Mouse (Mus musculus) liver, postnatal 0 days (tissue): ENCODE results near the gene Tgfbr1. TPM values are rescaled to one million over a fixed set of nuclear protein-coding genes. Genes with fewer than 3 reads are reported as not detected.

Experiments
- ATAC-seq: fragments of 200-750 bp; cut with Nextera tagmentation; 2 replicates; pipeline ENCODE4 v1.8.0; 2017; ENCODE audit warnings: mild to moderate bottlenecking, moderate library complexity
- DNase-seq: peaks from one replicate; pipeline ENCODE4 v3.0.0-alpha.2; 2016
- H3K27ac ChIP-seq: fragments of 300-500 bp; sonication (generic); 2 replicates; pipeline ENCODE4 v1.5.1; 2014; ENCODE audit warnings: antibody characterized with exemption, moderate library complexity, mild to moderate bottlenecking, low read depth
- H3K27me3 ChIP-seq: fragments of 300-500 bp; sonication (generic); 2 replicates; pipeline ENCODE4 v1.6.1; 2014; ENCODE audit warnings: low read length, control low read depth, mixed read lengths; ENCODE audit not compliant: insufficient read depth
- H3K36me3 ChIP-seq: fragments of 300-500 bp; sonication (generic); replicated peaks from 2 replicates; pipeline ENCODE4 v1.6.1; 2014; ENCODE audit warnings: mild to moderate bottlenecking, control low read depth, low read length, moderate library complexity, mixed read lengths; ENCODE audit not compliant: insufficient read depth
- H3K4me1 ChIP-seq: fragments of 300-500 bp; sonication (generic); 2 replicates; pipeline ENCODE4 v1.6.1; 2014; ENCODE audit warnings: antibody characterized with exemption, mild to moderate bottlenecking, control low read depth; ENCODE audit not compliant: insufficient read depth
- H3K4me2 ChIP-seq: fragments of 300-500 bp; sonication (generic); 2 replicates; pipeline ENCODE4 v1.6.1; 2014; ENCODE audit warnings: low read depth, mild to moderate bottlenecking, low read length, moderate library complexity, mixed read lengths
- H3K4me3 ChIP-seq: fragments of 300-500 bp; sonication (generic); 2 replicates; pipeline ENCODE4 v1.5.1; 2014; ENCODE audit warnings: low read depth, low read length
- H3K9ac ChIP-seq: fragments of 300-500 bp; sonication (generic); replicated peaks from 2 replicates; pipeline ENCODE4 v1.6.1; 2014; ENCODE audit warnings: mild to moderate bottlenecking, moderate library complexity
- H3K9me3 ChIP-seq: fragments of 300-500 bp; sonication (generic); 2 replicates; pipeline ENCODE4 v1.6.1; 2016; ENCODE audit warnings: mild to moderate bottlenecking, control low read depth, low read length, mixed read lengths
- CTCF ChIP-seq: sonication (generic); IDR thresholded peaks from 2 replicates; pipeline ENCODE4 v1.5.1; 2016; ENCODE audit warnings: antibody characterized with exemption, low read depth
- EP300 ChIP-seq: IDR thresholded peaks from 2 replicates; pipeline ENCODE4 v1.6.1; 2016; ENCODE audit warnings: antibody characterized with exemption, low read depth, mild to moderate bottlenecking
- WGBS: fragments of 180-500 bp; shearing (Covaris S2); extraction: QIAGEN DNeasy Blood & Tissue Kit; methylation state at CpG from one replicate; pipeline ENCODE4 v1.1.7; 2014; ENCODE audit not compliant: insufficient replicate concordance; 5-methylcytosine and 5-hydroxymethylcytosine counted together
- polyA plus RNA-seq: library from polyadenylated mRNA; unstranded; fragments of >200 nt; fragmentation: Nextera tagmentation; extraction: Ambion mirVana; gene quantifications from 2 replicates; pipeline ENCODE4 v1.2.1, GENCODE M21; 2015

Tgfbr1 gene
- polyA plus RNA-seq, 1 experiment from 2014 or later = 5.2 TPM

DNA sequence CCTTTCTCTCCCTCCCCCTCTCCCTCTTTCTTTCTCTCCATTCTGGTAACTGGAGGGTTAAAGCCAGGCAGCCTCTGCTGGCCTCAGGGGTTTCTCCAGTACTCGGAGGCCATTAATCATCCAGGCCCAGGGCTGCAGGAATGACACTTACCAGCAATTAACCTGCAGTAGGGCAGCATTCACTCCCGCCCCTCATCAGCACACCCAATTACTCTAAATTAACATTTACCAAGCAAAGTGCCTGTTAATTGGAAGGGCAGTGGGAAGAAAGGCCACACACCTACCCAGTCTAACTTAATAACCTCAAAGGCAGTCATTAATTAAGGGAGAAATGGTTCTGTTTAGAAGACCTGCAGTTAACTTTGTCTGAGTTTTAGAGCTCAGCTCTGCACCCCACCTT lies 71.4 kb downstream of the Tgfbr1 start:
- no peak for TF ChIP-seq EP300
- TF ChIP-seq CTCF = no peak
- no peak for DNase-seq
- no peak for ATAC-seq
- 47% methylated on average over 2 of the region's 2 CpGs for WGBS
- no peaks in the 10 kb centered on the region for H3K36me3 ChIP-seq
- no peak overlapping the region for H3K27ac ChIP-seq
- H3K27me3 ChIP-seq = no peaks in the 10 kb centered on the region
- no peak overlapping the region for H3K9ac ChIP-seq
- no peaks in the 10 kb centered on the region for H3K4me1 ChIP-seq
- no peaks in the 10 kb centered on the region for H3K9me3 ChIP-seq
- H3K4me3 ChIP-seq = no peak overlapping the region
- no peak overlapping the region for H3K4me2 ChIP-seq

DNA sequence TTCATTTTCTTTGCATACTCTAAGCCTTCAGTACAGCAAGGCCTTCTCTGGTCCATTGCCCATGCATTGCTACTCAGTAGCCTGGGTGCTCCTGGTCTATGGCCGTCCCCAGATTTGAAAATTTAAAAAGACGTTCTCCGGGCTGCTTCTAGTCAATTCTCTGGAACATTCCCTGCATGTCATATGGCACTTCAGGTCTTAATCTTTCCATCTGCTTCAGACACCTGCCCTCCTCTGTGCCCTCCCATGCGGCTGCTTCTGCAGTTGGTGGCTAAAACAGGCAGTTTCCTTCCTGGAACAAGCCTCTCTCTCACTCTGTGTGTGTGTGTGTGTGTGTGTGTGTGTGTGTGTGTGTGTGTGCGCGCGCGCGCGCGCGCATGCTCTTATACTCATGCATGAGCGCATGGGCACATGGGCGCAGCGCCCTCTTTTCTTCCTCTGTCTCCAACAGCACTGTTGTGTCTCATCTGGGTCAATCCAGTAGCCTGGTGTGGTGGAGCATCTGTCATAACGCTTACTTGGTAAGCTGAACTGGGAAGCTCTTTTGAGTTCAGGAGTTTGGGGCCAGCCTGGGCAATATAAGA lies 72.3 kb downstream of the Tgfbr1 start:
- no peak for TF ChIP-seq CTCF
- TF ChIP-seq EP300 = no peak
- Histone ChIP-seq H3K36me3 (no peaks in the 10 kb centered on the region), H3K27ac (no peak overlapping the region), H3K27me3 (no peaks in the 10 kb centered on the region), H3K4me1 (no peaks in the 10 kb centered on the region), H3K4me2 (no peak overlapping the region), H3K4me3 (no peak overlapping the region), H3K9me3 (no peaks in the 10 kb centered on the region), H3K9ac (no peak overlapping the region)
- ATAC-seq (no peak), DNase-seq (no peak)
- 75% methylated on average over 16 of the region's 16 CpGs for WGBS

DNA sequence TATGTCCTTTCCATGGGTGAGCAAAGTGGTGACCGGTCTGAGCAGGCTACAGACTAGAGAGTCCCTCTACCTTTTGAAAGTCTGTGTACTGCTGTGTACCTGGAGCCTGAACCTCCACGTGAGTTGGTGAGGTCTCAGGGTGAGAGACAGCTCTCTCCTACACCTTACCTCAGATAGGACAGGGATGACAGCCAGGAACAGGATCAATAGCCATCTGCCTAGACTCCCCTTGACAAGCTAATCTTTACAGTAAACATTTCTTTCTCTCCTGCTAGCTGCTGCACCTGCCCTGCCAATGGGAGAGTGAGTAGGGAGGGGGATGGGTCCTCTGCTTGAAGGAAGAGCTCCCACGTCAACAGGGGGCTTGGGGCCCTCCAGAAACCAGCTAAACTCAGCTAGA lies 74.6 kb downstream of the Tgfbr1 start:
- peak; percentile 53 for ATAC-seq
- 47% methylated on average over 3 of the region's 3 CpGs for WGBS

DNA sequence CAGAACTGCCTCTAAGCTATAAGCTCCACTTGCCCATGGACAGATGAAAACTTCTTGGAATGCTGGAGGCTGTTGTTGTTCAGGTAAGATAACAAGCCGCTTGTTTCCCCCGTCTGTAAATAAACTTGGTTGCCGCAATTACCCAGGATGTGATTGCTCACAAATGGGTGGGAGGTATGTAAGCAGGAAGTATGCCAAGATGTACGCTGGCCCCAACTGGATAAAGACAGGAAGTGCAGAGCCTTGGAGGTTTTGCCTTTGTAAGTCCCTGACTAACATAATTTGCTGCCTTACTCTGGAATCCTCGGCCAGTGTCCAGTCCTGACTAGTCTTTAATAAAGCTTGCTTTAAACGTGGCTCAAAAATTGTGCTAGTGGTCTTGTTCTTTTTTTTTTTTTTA lies 77.5 kb downstream of the Tgfbr1 start:
- H3K4me2 ChIP-seq = no peak overlapping the region
- no peak overlapping the region for H3K4me3 ChIP-seq
- H3K27me3 ChIP-seq = no peaks in the 10 kb centered on the region
- H3K9ac ChIP-seq = no peak overlapping the region
- H3K36me3 ChIP-seq = no peaks in the 10 kb centered on the region
- no peaks in the 10 kb centered on the region for H3K9me3 ChIP-seq
- peaks cover 2% of the 10 kb centered on the region; the same call in 1 of the 2 replicates for H3K4me1 ChIP-seq
- WGBS = 50% methylated on average over 6 of the region's 6 CpGs
- H3K27ac ChIP-seq = no peak overlapping the region
- ATAC-seq = no peak
- DNase-seq = no peak
- no peak for TF ChIP-seq CTCF
- TF ChIP-seq EP300 = no peak

More for the DNA sequence above, 74.6 kb downstream of the Tgfbr1 start:
- Histone ChIP-seq H3K27me3 (no peaks in the 10 kb centered on the region), H3K27ac (no peak overlapping the region), H3K9ac (no peak overlapping the region), H3K4me1 (no peaks in the 10 kb centered on the region), H3K4me3 (no peak overlapping the region), H3K36me3 (no peaks in the 10 kb centered on the region), H3K4me2 (no peak overlapping the region), H3K9me3 (no peaks in the 10 kb centered on the region)
- TF ChIP-seq EP300 = no peak
- no peak for TF ChIP-seq CTCF
- no peak for DNase-seq

DNA sequence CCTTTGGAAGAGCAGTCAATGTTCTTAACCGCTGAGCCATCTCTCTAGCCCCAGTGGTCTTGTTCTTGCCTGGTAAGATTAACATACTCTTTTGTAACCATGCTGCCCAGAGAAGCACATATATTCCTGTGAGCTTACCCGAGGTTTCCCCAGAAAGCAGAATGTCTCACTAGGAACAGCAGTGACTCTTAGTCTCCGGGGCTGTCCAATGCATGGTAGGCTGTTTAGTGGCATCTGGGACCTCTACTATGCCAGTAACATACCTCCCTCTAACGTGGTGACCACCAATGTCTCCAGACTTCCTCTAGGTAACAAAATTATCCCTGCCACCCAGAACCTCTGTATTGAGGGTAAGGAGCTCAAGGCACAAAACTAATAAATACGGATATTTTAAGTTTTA lies 78.1 kb downstream of the Tgfbr1 start:
- H3K4me3 ChIP-seq = no peak overlapping the region
- peaks cover 2% of the 10 kb centered on the region; the same call in 1 of the 2 replicates for H3K4me1 ChIP-seq
- H3K9ac ChIP-seq = no peak overlapping the region
- TF ChIP-seq EP300 (no peak), CTCF (no peak)
- DNase-seq (no peak), ATAC-seq (no peak)
- H3K4me2 ChIP-seq = no peak overlapping the region
- no peaks in the 10 kb centered on the region for H3K27me3 ChIP-seq
- H3K27ac ChIP-seq = no peak overlapping the region
- no peaks in the 10 kb centered on the region for H3K9me3 ChIP-seq
- no peaks in the 10 kb centered on the region for H3K36me3 ChIP-seq
- WGBS = 71% methylated on average over 5 of the region's 5 CpGs

DNA sequence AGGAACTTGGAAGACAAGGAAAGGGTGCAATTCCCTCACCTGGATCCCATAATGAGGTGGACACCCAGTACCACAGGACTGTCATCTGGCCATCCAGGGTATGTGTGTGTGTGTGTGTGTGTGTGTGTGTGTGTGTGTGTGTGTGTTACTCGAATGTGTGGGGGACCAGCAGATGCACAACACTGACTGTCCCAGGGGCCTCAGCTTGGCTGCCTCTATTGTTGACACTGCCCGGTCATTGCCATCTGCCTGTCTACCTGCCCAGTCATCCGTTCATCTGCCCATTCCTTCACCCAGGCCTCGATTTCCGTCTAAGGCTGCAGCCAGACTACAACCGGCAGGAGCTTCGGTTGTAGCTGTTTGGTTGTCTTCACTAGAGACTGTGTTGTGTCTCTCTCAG lies 79.7 kb downstream of the Tgfbr1 start:
- Histone ChIP-seq H3K27me3 (no peaks in the 10 kb centered on the region), H3K4me2 (no peak overlapping the region), H3K9ac (no peak overlapping the region), H3K9me3 (no peaks in the 10 kb centered on the region), H3K4me1 (peaks cover 9% of the 10 kb centered on the region), H3K4me3 (no peak overlapping the region), H3K36me3 (no peaks in the 10 kb centered on the region), H3K27ac (no peak overlapping the region)
- WGBS = 83% methylated on average over 7 of the region's 7 CpGs
- ATAC-seq (no peak), DNase-seq (no peak)
- no peak for TF ChIP-seq CTCF
- no peak for TF ChIP-seq EP300

DNA sequence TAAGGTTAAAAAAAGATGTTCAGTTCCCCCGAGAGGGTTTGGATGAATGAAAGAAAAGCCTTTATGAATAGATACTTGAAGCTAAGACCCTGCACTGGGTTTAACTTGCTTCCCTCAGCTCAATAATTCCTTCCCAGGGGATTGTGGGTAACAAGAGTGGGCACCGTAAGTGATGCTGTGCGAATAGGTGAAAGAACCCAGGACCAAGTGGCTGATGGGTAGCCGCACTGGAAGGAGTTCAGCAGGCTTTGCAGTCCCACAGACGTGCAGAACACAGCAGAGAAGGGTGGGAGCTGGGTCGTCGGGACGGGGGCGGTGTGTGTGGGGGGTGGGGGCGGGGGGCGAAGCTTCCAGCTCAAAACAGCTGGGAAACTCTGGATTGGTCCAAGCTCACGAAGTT lies 82.1 kb downstream of the Tgfbr1 start:
- Histone ChIP-seq H3K4me2 (no peak overlapping the region), H3K27me3 (no peaks in the 10 kb centered on the region), H3K4me1 (peaks cover 9% of the 10 kb centered on the region), H3K36me3 (no peaks in the 10 kb centered on the region), H3K27ac (no peak overlapping the region), H3K4me3 (no peak overlapping the region), H3K9me3 (no peaks in the 10 kb centered on the region), H3K9ac (no peak overlapping the region)
- 75% methylated on average over 12 of the region's 12 CpGs for WGBS
- DNase-seq (no peak), ATAC-seq (no peak)
- TF ChIP-seq CTCF = no peak
- TF ChIP-seq EP300 = no peak
